Mouse (Mus musculus): ENCODE measurements around the gene Trpv5. TPM values are rescaled to one million over a fixed set of nuclear protein-coding genes. Genes with fewer than 3 reads are reported as not detected.

Gene Trpv5
- polyA plus RNA-seq, 1 experiment: not detected

DNA sequence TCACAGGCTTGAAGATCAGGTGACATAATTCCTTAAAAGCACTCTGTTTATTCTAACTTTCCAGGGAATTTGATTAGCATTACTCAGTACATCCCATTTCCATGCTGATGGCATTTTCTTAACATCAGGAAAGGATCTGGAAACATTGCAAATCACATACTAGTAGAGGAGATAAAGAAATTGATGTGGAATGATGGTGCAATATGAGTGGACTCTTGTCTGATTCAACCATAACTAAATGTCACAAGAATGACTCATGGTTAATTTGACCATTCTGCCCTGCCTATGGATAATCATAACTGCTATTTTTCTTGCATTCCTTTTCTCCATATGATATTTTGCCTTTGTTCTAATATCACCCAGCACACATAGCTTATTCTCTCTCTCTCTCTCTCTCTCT, 11.6 kb upstream of the Trpv5 start:
- TF ChIP-seq POLR2A (IDR thresholded peaks at IDR 0.05; ENCODE audit: insufficient read depth, low read depth, low read length) (no peak), CTCF (IDR thresholded peaks at IDR 0.05; ENCODE audit: insufficient read depth, low read depth, low read length) (no peak)
- Histone ChIP-seq H3K4me3 (ENCODE audit: insufficient read depth, low read depth, low read length) (no peak overlapping the region), H3K27ac (ENCODE audit: insufficient read depth, low read depth, low read length) (no peak overlapping the region), H3K4me1 (ENCODE audit: control insufficient read depth, insufficient read depth, low read length) (no peaks in the 10 kb centered on the region)

DNA sequence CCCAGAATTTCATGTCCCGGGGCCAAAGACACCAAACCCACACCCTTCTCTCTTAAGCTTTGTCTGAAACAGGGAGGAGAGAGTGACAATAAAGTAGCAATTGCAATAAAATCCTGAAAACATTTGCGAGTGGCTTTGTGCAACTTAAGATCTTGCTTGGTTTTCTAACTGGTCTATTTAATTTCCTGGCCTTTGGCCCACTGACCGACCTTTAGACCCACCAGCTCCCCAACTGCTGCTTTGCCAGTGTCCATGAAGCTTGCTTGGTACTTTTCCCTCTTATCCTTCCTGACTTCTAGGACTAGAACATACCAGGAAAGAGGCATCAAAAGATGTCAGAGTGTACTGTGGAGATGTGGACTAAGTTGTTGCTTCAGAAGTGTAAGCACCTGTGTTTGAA, 5.0 kb upstream of the Trpv5 start:
- TF ChIP-seq POLR2A (IDR thresholded peaks at IDR 0.05; ENCODE audit: insufficient read depth, low read depth, low read length) (no peak), CTCF (IDR thresholded peaks at IDR 0.05; ENCODE audit: insufficient read depth, low read depth, low read length) (no peak)
- H3K27ac ChIP-seq (ENCODE audit: insufficient read depth, low read depth, low read length): no peak overlapping the region
- no peaks in the 10 kb centered on the region for H3K4me1 ChIP-seq (ENCODE audit: control insufficient read depth, insufficient read depth, low read length)
- no peak overlapping the region for H3K4me3 ChIP-seq (ENCODE audit: insufficient read depth, low read depth, low read length)
- 91% methylated on average over 3 of the region's 3 CpGs for WGBS

DNA sequence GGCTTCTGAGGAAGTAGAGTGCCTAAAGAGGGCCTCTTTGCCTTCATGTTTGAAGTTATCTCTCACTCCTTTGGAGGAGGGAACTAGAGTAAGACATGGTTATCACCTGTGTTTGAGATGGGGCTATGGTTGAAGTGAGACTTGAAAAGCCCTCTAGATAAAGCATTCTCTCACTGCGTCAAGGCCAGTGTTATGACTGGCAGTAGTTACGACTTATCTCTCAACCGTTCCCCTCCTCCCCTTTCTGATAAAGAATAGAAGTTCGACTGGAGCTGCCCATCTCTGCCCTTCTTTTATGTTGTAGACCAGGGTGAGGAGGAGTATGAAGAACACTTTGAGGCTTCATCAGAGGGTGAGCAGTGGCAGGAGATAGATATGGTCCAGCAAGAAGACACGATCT, 4.3 kb upstream of the Trpv5 start:
- Histone ChIP-seq H3K4me1 (ENCODE audit: control insufficient read depth, insufficient read depth, low read length) (no peaks in the 10 kb centered on the region), H3K27ac (ENCODE audit: insufficient read depth, low read depth, low read length) (no peak overlapping the region), H3K4me3 (ENCODE audit: insufficient read depth, low read depth, low read length) (no peak overlapping the region)
- TF ChIP-seq POLR2A (IDR thresholded peaks at IDR 0.05; ENCODE audit: insufficient read depth, low read depth, low read length) (no peak), CTCF (IDR thresholded peaks at IDR 0.05; ENCODE audit: insufficient read depth, low read depth, low read length) (no peak)
- WGBS: 90% methylated on average over 5 of the region's 5 CpGs

GRCm38 (mm10) chr6:41684131-41684530, 3.6 kb upstream of the Trpv5 start, which contains the start of gene Llcfc1:
Gene Llcfc1 (plus strand): TSS chr6:41684431.
- no peak within 1 kb of the TSS for H3K27ac ChIP-seq (ENCODE audit: insufficient read depth, low read depth, low read length)
- TF ChIP-seq POLR2A (IDR thresholded peaks at IDR 0.05; ENCODE audit: insufficient read depth, low read depth, low read length): no peak
- TF ChIP-seq CTCF (IDR thresholded peaks at IDR 0.05; ENCODE audit: insufficient read depth, low read depth, low read length): no peak
- WGBS: 90% methylated on average over 2 of the region's 2 CpGs
- H3K4me1 ChIP-seq (ENCODE audit: control insufficient read depth, insufficient read depth, low read length): no peaks in the 10 kb centered on the region
- no peak within 1 kb of the TSS for H3K4me3 ChIP-seq (ENCODE audit: insufficient read depth, low read depth, low read length)

DNA sequence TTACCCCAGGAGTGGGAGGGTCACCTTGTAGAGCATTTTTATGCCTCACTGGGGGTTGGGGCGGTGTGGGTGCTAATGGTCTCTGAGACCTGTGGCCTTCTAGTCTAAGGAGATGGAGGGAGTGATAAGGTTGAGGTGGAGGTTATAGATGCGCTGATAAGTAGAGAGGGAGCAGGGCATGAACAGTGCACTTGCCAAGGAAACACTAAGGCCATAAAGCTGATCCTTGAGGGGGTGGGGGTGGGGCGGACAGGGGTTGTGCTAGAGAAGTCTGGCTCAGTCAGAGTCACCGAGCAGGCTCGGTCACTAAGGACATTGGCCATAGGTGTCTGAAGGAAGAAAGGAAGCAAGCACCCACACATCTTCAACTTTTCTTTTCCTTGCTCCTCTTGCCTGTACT, 1.1 kb upstream of the Trpv5 start:
- WGBS: 90% methylated on average over 5 of the region's 5 CpGs
- TF ChIP-seq CTCF (IDR thresholded peaks at IDR 0.05; ENCODE audit: insufficient read depth, low read depth, low read length) (no peak), POLR2A (IDR thresholded peaks at IDR 0.05; ENCODE audit: insufficient read depth, low read depth, low read length) (no peak)
- no peak overlapping the region for H3K4me3 ChIP-seq (ENCODE audit: insufficient read depth, low read depth, low read length)
- no peaks in the 10 kb centered on the region for H3K4me1 ChIP-seq (ENCODE audit: control insufficient read depth, insufficient read depth, low read length)
- no peak overlapping the region for H3K27ac ChIP-seq (ENCODE audit: insufficient read depth, low read depth, low read length)

- WGBS: 93% methylated on average over 2 of the region's 2 CpGs
- no peaks in the 10 kb centered on the region for H3K4me1 ChIP-seq (ENCODE audit: control insufficient read depth, insufficient read depth, low read length)
- TF ChIP-seq CTCF (IDR thresholded peaks at IDR 0.05; ENCODE audit: insufficient read depth, low read depth, low read length) (no peak), POLR2A (IDR thresholded peaks at IDR 0.05; ENCODE audit: insufficient read depth, low read depth, low read length) (no peak)
- no peak overlapping the region for H3K27ac ChIP-seq (ENCODE audit: insufficient read depth, low read depth, low read length)
- no peak overlapping the region for H3K4me3 ChIP-seq (ENCODE audit: insufficient read depth, low read depth, low read length)
Measured at GRCm38 (mm10) chr6:41676530-41676929, 4.0 kb downstream of the Trpv5 start.

DNA sequence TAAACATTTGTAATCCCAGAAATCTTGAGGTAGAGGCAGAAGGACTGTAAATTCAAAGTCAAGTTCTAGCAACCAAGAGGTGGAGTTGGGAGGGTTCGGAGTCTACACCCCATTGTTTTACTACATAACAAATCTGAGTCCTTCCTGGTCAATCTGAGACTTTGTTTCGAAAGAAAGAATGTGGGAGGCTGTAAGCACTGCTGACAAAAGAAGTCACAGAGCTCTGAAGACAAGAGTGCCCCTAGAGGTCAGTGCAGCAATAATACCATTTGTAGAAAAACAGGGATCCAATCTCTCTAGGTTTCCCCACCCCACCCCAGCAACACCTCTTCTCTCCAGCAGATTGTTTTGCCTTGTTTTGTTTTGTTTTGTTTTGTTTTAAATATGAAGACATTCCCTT, 18.2 kb downstream of the Trpv5 start:
- no peak for TF ChIP-seq CTCF (IDR thresholded peaks at IDR 0.05; ENCODE audit: insufficient read depth, low read depth, low read length)
- TF ChIP-seq POLR2A (IDR thresholded peaks at IDR 0.05; ENCODE audit: insufficient read depth, low read depth, low read length): no peak
- 29% methylated on average over 2 of the region's 2 CpGs for WGBS
- no peak overlapping the region for H3K4me3 ChIP-seq (ENCODE audit: insufficient read depth, low read depth, low read length)
- no peak overlapping the region for H3K27ac ChIP-seq (ENCODE audit: insufficient read depth, low read depth, low read length)
- H3K4me1 ChIP-seq (ENCODE audit: control insufficient read depth, insufficient read depth, low read length): no peaks in the 10 kb centered on the region

DNA sequence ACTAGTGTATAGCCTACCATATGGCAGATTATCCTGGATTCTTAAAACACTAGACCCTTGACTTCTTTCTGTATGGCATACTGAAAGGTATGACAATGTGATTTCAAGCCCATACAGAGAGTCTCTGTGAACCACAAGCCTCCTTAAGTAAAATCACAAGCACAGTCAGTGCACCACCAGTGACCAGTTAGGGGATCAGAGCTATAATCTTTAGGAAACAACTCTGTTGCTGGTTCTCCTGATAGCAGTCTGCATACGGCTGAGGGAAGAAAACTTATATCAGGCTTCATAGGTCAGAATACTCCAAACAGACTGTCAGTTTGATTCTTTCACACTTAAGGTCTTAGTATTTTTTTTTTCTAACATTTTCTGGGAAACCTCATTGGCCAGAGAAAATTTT, 22.1 kb downstream of the Trpv5 start:
- WGBS: 93% methylated on average over 1 of the region's 1 CpGs
- TF ChIP-seq CTCF (IDR thresholded peaks at IDR 0.05; ENCODE audit: insufficient read depth, low read depth, low read length) (no peak), POLR2A (IDR thresholded peaks at IDR 0.05; ENCODE audit: insufficient read depth, low read depth, low read length) (no peak)
- Histone ChIP-seq H3K4me1 (ENCODE audit: control insufficient read depth, insufficient read depth, low read length) (no peaks in the 10 kb centered on the region), H3K27ac (ENCODE audit: insufficient read depth, low read depth, low read length) (no peak overlapping the region), H3K4me3 (ENCODE audit: insufficient read depth, low read depth, low read length) (no peak overlapping the region)

GRCm38 (mm10) chr6:41654648-41655047, 25.9 kb downstream of the Trpv5 start:
- Histone ChIP-seq H3K4me3 (ENCODE audit: insufficient read depth, low read depth, low read length) (no peak overlapping the region), H3K27ac (ENCODE audit: insufficient read depth, low read depth, low read length) (no peak overlapping the region), H3K4me1 (ENCODE audit: control insufficient read depth, insufficient read depth, low read length) (no peaks in the 10 kb centered on the region)
- 90% methylated on average over 8 of the region's 8 CpGs for WGBS
- TF ChIP-seq POLR2A (IDR thresholded peaks at IDR 0.05; ENCODE audit: insufficient read depth, low read depth, low read length): no peak
- no peak for TF ChIP-seq CTCF (IDR thresholded peaks at IDR 0.05; ENCODE audit: insufficient read depth, low read depth, low read length)

GRCm38 (mm10) chr6:41653173-41653572, 27.4 kb downstream of the Trpv5 start:
- WGBS: 95% methylated on average over 5 of the region's 5 CpGs
- no peak overlapping the region for H3K4me3 ChIP-seq (ENCODE audit: insufficient read depth, low read depth, low read length)
- no peak overlapping the region for H3K27ac ChIP-seq (ENCODE audit: insufficient read depth, low read depth, low read length)
- no peaks in the 10 kb centered on the region for H3K4me1 ChIP-seq (ENCODE audit: control insufficient read depth, insufficient read depth, low read length)
- TF ChIP-seq CTCF (IDR thresholded peaks at IDR 0.05; ENCODE audit: insufficient read depth, low read depth, low read length) (no peak), POLR2A (IDR thresholded peaks at IDR 0.05; ENCODE audit: insufficient read depth, low read depth, low read length) (no peak)

All from olfactory bulb, adult 2 months (tissue).